Mouse (Mus musculus): ENCODE data around the gene Tmem273.

The Tmem273 gene

DNA sequence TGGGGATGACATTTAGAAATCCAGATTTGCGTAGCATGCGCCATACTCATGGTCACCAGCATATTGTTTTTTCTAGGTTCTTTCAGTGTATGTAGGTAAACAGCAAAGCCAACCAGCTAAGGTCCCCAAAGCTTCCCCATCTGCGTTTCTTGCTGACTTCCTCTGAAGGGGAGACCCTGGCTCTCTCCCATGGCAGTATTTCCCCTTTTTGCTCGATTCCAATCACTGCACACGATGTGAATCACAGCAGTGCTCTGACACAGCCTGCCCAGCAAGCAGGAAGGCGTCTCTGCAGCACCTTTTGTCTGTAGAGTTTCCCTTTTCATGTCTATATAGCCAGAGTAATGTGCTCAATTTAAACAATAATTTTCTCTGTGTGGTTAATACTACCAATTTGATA is 26.7 kb downstream of the Tmem273 start:
- DNase-seq (ENCODE audit: low spot score) = no peak

DNA sequence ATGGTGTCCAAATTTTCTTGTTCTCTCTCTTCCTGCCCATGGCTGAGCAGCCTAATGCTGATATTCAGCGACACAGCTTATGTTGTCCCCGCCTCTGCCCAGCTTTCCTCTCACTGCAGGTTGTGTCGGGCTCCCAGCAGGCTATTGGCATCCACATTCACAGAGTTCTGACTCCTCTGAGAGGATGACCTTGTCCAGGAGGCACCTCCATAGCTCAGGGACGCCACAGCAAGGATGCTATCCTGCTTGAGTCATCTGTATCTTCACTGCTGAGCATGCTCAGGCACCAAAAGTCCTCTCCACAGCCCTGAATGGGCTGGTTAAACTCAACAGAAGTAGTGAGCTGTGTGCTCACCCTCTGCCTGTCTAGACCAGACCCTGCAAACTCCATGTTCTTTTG is 29.2 kb downstream of the Tmem273 start:
- no peak for DNase-seq (ENCODE audit: low spot score)

DNA sequence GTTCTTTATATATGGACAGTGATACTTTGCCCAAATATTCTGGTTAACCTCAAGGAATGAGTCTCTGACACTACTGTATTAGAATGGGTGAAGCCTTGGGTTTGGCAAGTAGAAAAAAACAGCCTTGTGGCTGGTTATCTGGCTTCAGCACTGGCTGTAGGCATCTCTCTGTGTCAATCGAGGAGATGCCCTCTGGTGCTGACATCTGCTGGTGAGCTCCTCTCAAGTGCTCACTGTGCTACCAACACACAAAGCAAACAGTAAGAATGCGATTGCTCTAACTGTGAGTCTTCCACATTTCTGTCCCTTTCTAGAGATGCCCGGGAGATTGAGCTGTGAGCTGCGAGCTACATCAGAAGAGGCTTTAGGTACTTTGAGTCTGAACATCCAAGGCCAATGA is 30.8 kb downstream of the Tmem273 start:
- DNase-seq (ENCODE audit: low spot score) = no peak

- no peak for DNase-seq (ENCODE audit: low spot score)
These were observed 31.5 kb downstream of the Tmem273 start for GRCm38 (mm10) chr14:32817258-32817657.

- no peak for DNase-seq (ENCODE audit: low spot score)
These were observed 33.5 kb downstream of the Tmem273 start for GRCm38 (mm10) chr14:32819297-32819696.

DNA sequence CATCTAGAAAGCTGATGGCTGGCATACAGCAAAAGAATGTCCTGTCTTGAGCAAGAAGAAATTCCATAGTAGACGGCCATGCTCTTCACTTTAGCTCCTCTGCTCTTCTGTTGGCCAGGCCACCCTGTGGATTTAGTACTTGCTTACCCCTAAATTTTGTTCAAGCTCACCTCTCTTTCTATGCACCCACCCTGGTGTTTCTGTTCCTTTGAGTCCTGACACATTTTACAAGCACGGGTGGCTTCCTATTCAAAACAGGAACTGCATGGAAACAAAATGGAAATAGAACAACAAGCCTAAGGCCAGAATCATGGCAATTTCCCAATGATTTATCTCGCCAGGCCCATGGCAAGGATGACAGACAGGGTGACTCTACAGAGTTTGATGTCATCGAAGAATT is 37.0 kb downstream of the Tmem273 start:
- DNase-seq (ENCODE audit: low spot score) = no peak

- no peak for DNase-seq (ENCODE audit: low spot score)
These were observed 38.1 kb downstream of the Tmem273 start for GRCm38 (mm10) chr14:32823861-32824260.

GRCm38 (mm10) chr14:32824267-32825150 is 38.7 kb downstream of the Tmem273 start:
- no peak for DNase-seq (ENCODE audit: low spot score)

DNA sequence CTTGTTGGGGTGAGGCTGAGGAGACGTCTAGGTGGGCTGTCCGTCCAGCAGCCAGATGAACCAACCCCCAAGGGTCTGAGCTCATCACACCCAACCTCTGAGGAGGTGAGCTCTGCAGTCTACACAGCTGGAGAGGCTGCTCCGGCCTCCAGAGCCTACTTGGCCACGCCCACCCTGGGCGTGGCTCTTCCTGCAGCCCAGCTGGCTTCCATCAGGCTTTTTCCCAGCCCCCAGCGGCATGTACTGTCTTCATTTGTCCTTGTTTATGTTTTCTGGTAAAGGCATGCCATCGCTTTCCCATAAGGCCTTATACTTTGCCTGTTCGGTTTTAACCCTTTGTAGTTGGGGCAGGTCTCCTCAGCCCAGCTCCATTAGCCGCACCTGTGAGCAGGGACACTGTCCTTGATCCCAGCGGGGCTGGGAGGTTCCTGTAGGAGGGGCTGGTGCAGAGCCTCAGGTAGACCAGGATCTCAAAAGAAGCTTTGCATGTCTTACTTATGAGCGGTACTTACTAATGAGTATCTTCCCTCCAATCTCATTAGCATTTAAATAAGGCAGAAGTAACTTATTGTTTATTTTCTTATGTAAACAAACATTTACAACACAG is 39.8 kb downstream of the Tmem273 start:
- peak; percentile 55 for DNase-seq (ENCODE audit: low spot score)

GRCm38 (mm10) chr14:32827165-32827564 is 41.4 kb downstream of the Tmem273 start:
- peak; percentile 13 for DNase-seq (ENCODE audit: low spot score)

GRCm38 (mm10) chr14:32827994-32828650 is 42.4 kb downstream of the Tmem273 start:
- DNase-seq (ENCODE audit: low spot score) = peak; percentile 25

DNA sequence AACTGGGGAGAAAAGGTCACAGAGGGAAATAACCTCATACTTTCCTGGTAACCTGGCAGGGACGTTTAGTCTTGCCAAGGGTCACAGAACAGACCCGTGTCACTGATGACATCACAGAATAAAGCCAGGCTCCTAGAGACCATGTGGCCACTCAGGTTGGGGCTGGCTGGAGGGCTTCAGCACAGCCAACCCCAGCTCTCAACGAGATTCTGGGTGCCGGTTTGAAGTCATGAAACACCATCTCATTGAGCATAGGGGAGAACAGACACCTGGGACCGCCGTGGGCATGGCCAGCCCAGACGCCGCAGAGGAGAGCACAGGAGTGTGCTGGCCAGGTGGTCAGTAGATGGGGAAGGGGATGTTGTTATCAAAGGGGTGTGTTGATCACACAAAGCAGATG is 48.1 kb downstream of the Tmem273 start, which contains the start of gene Fam170b:
TSS of gene Fam170b (plus strand) at position 116 of the 400 bp plus-strand sequence.
- no peak for DNase-seq (ENCODE audit: low spot score)

DNA sequence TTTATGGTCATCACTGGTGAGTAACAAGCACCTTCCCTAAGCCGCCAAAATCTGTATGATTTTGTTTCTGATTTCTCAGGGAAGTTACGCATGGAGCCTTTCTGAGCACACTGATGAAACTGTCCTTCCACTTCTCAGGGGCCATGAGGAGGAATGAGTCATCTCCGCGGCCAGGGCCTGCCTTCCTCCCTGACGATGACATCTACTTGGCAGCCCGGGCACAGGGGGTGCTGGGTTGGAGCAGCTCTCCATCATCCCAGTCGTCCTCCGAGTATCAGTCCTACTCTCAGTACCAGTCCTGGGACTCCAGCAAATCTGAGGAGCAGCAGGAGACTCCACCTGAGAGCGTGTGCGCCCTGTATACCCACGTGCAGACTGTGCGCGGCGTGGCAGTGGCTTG is 49.4 kb downstream of the Tmem273 start:
- no peak for DNase-seq (ENCODE audit: low spot score)

DNA sequence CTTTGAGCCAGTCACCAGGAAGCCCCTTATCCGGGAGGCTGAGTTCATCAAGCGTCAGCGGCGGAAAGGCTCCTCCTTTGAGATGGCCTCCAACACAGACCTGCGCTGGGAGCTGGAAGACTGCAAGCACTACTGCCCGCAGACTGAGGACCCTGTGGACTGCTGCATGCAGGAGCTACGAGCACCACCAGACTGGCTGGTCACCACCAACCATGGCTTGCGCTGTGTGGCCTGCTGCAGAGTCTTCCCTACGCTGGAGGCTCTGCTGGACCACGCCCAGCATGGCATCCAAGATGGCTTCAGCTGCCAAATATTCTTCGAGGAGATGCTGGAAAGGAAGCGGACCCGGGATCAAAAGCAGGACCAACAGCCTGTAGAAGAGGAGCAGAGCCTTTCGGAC is 49.8 kb downstream of the Tmem273 start:
- no peak for DNase-seq (ENCODE audit: low spot score)

DNA sequence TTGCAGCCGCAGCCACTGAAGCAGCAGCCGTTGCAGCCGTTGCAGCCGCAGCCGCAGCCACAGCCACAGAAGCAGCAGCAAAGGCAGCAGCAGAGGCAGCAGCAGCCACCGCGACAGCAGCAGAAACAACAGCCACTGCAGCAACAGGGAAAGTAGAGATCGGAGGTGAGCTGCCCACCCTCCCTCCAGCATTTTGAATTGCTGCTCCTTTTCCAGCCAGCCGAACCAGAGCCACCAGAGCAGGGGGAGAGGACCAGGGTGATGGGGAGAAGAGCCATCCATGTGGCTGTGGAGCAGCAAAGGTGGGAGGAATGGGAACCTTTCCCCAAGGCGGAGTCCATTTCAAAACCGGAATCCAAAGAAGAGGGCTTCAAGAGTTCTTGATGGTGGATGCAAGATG is 50.4 kb downstream of the Tmem273 start:
- no peak for DNase-seq (ENCODE audit: low spot score)

DNA sequence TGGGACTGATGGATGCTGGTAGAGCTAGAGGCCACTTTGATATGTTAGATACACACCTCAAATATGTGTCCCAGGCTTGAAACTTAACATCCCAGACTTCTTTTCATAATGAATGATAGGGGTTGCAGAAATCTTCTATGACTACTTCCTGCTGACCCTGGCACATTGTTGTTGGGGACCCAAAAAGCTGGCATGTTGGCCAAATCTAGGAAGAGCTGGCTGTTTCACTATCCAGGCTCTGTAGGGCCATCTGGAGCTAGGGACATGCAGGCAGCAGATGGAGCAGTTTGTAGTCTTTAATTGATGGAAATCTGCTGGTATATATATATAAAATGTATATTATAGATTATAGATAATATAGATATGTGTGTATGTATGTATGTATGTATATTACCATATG is 56.3 kb downstream of the Tmem273 start:
- no peak for DNase-seq (ENCODE audit: low spot score)

DNA sequence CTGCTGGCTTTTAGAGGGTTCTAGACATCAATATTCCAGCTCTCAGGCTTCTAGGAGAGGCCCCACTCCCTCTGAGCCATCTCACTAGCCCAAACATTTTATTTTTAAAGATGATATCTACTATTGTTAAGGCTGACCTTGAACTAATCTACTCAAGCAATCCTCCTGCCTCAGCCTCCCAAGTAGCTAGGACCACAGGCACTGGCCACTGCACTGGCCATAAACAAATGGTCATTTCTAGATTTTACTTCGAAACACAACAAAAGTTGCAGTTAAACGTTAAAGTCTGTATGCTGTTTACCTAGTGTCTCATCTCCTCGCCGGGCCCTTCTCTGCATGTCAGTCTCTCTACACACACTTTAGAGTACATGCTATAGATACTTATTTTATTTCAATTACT is 68.3 kb downstream of the Tmem273 start:
- no peak for DNase-seq (ENCODE audit: low spot score)

- no peak for DNase-seq (ENCODE audit: low spot score)
These were observed 70.5 kb downstream of the Tmem273 start for GRCm38 (mm10) chr14:32856246-32856645.

DNA sequence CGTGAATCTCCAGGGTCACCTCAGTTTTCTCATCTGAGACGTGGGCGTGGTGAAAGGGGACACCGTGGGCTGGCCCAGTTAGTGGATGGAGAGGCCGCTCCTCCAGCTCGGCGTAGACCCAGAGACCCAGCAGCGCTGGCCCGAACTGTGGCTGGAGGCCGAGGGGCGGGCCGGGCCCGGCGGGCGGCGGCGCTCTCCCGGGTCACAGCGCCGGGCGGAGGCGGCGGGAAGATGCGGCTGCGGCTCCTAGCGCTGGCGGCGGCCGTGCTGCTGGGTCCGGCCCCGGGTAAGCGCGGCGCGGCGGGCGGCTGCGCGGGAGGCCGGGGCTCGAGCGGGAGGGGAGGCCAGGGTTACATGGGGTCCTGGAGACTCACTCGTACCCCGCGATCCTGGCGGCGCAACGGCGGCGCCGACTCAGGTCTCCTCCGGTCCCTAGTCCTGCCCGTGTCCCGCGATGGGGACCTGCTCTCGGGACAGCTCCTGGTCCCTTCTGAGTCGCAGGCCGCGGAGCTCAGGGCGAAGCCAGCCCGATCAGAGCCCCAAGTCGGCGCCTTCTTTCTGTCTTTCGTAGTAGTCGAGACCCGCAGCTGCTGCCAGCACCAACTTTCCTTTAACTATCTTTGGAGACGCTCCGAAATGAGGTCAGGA is 71.0 kb downstream of the Tmem273 start, which contains the start of gene Vstm4:
TSS of gene Vstm4 (plus strand) at position 76 of the 648 bp plus-strand sequence.
- peak; percentile 72 for DNase-seq (ENCODE audit: low spot score)

- DNase-seq (ENCODE audit: low spot score) = no peak
These were observed 72.6 kb downstream of the Tmem273 start for GRCm38 (mm10) chr14:32858361-32858760.

- no peak for DNase-seq (ENCODE audit: low spot score)
These were observed 73.3 kb downstream of the Tmem273 start for GRCm38 (mm10) chr14:32858941-32859510.

All from ovary, adult 18-20 months (tissue).